ENCODE assay signal across 17 mouse cellular contexts in genomic region chr5:144372177-144372576, GRCm38 (mm10). TPM values are rescaled to one million over a fixed set of nuclear protein-coding genes. Genes with fewer than 3 reads are reported as not detected.
DNase-seq lines count a peak whose midpoint lies in the region; ATAC-seq and TF ChIP-seq lines count a peak whose summit lies in the region.
"Had no signal": no experiment of that assay in that cellular context is flagged by ENCODE, and none has a peak within 500 bp of the region (broad histone marks: within the 10 kb centered on the region; RNA-seq: fewer than 3 reads in every experiment).

No protein-coding gene starts in this region.

- H3K4me1 ChIP-seq in kidney, embryonic 15.5 days, result no peaks in the 10 kb centered on the region
- no peaks in the 10 kb centered on the region for H3K4me1 ChIP-seq in liver, embryonic 11.5 days (replicated peaks; ENCODE audit: control insufficient read depth, insufficient read depth, low read length)
- no peaks in the 10 kb centered on the region for H3K4me1 ChIP-seq in stomach, postnatal 0 days (replicated peaks; ENCODE audit: control insufficient read depth, insufficient read depth)
- peaks cover 6% of the 10 kb centered on the region for H3K4me1 ChIP-seq in limb, embryonic 10.5 days
- H3K4me1 ChIP-seq: neural tube, embryonic 13.5 days had no signal

- TF ChIP-seq CTCF in stomach, postnatal 0 days (IDR thresholded peaks at IDR 0.05; ENCODE audit: low read depth), result no peak

- H3K9me3 ChIP-seq in kidney, embryonic 15.5 days (replicated peaks), result no peaks in the 10 kb centered on the region
- H3K9me3 ChIP-seq in liver, embryonic 11.5 days (ENCODE audit: control insufficient read depth, low read length), result no peaks in the 10 kb centered on the region
- H3K9me3 ChIP-seq in stomach, postnatal 0 days (ENCODE audit: control insufficient read depth, low read length), result no peaks in the 10 kb centered on the region
- H3K9me3 ChIP-seq in limb, embryonic 10.5 days (replicated peaks), result no peaks in the 10 kb centered on the region
- H3K9me3 ChIP-seq: lung, embryonic 15.5 days; neural tube, embryonic 13.5 days had no signal

- H3K27ac ChIP-seq in kidney, embryonic 15.5 days, result no peak overlapping the region
- no peak overlapping the region for H3K27ac ChIP-seq in liver, embryonic 11.5 days (ENCODE audit: low read depth, low read length)
- H3K27ac ChIP-seq in stomach, postnatal 0 days (replicated peaks), result no peak overlapping the region
- H3K27ac ChIP-seq in limb, embryonic 10.5 days, result no peak overlapping the region
- H3K27ac ChIP-seq: left cerebral cortex, adult 2 months; lung, embryonic 15.5 days; neural tube, embryonic 13.5 days had no signal

- no peaks in the 10 kb centered on the region for H3K36me3 ChIP-seq in kidney, embryonic 15.5 days
- H3K36me3 ChIP-seq in liver, embryonic 11.5 days (ENCODE audit: control insufficient read depth, insufficient read depth, low read length), result no peaks in the 10 kb centered on the region
- no peaks in the 10 kb centered on the region for H3K36me3 ChIP-seq in stomach, postnatal 0 days (ENCODE audit: control insufficient read depth, insufficient read depth, low read length)
- no peaks in the 10 kb centered on the region for H3K36me3 ChIP-seq in limb, embryonic 10.5 days
- H3K36me3 ChIP-seq: lung, embryonic 15.5 days; neural tube, embryonic 13.5 days had no signal

- 47% methylated on average over 2 of the region's 2 CpGs for WGBS in kidney, embryonic 15.5 days
- WGBS in liver, embryonic 11.5 days, result 33% methylated on average over 2 of the region's 2 CpGs
- WGBS in stomach, postnatal 0 days, result 33% methylated on average over 2 of the region's 2 CpGs
- 54% methylated on average over 2 of the region's 2 CpGs for WGBS in limb, embryonic 10.5 days

- DNase-seq in kidney, postnatal 4 days, result no peak
- peak; percentile 60 for DNase-seq in adrenal gland, postnatal 14 days
- DNase-seq in liver, embryonic 11.5 days (ENCODE audit: low spot score), result no peak
- peak; percentile 77 for DNase-seq in stomach, postnatal 0 days (ENCODE audit: low spot score)
- no peak for DNase-seq in spleen, postnatal 14 days (ENCODE audit: low spot score in 2 of 2)
- DNase-seq in spleen, adult 12 weeks (ENCODE audit: low spot score), result no peak
- DNase-seq in limb, embryonic 10.5 days (ENCODE audit: low spot score), result no peak
- DNase-seq: cerebellum, adult 9-11 months; gastrocnemius, postnatal 14 days; midbrain, embryonic 14.5 days; thymus, postnatal 14 days had no signal

- H3K9ac ChIP-seq in kidney, embryonic 15.5 days, result no peak overlapping the region
- no peak overlapping the region for H3K9ac ChIP-seq in liver, embryonic 11.5 days (ENCODE audit: low read depth, low read length)
- H3K9ac ChIP-seq in stomach, postnatal 0 days (ENCODE audit: low read length), result no peak overlapping the region
- H3K9ac ChIP-seq: lung, embryonic 15.5 days; neural tube, embryonic 13.5 days had no signal

- no peaks in the 10 kb centered on the region for H3K27me3 ChIP-seq in kidney, embryonic 15.5 days
- no peaks in the 10 kb centered on the region for H3K27me3 ChIP-seq in liver, embryonic 11.5 days (replicated peaks; ENCODE audit: control insufficient read depth, insufficient read depth, low read length)
- no peaks in the 10 kb centered on the region for H3K27me3 ChIP-seq in stomach, postnatal 0 days (ENCODE audit: control insufficient read depth, insufficient read depth, low read length)
- H3K27me3 ChIP-seq in limb, embryonic 10.5 days (ENCODE audit: low read depth, poor library complexity, severe bottlenecking), result no peaks in the 10 kb centered on the region
- H3K27me3 ChIP-seq: lung, embryonic 15.5 days; neural tube, embryonic 13.5 days had no signal

- no peak overlapping the region for H3K4me3 ChIP-seq in kidney, embryonic 15.5 days (replicated peaks)
- no peak overlapping the region for H3K4me3 ChIP-seq in liver, embryonic 11.5 days (ENCODE audit: low read depth, low read length)
- no peak overlapping the region for H3K4me3 ChIP-seq in stomach, postnatal 0 days (ENCODE audit: low read depth, low read length)
- no peak overlapping the region for H3K4me3 ChIP-seq in limb, embryonic 10.5 days
- H3K4me3 ChIP-seq: left cerebral cortex, adult 2 months; lung, embryonic 15.5 days; neural tube, embryonic 13.5 days had no signal

- TF ChIP-seq EP300 in stomach, postnatal 0 days (optimal IDR thresholded peaks at IDR 0.05), result no peak

- ATAC-seq in kidney, embryonic 15.5 days (replicated peaks; ENCODE audit: low FRiP score), result 0 out of 2 replicates have a peak, but pooled peaks have one; percentile 15
- ATAC-seq in liver, embryonic 11.5 days (replicated peaks; ENCODE audit: low FRiP score), result peak; percentile 60
- ATAC-seq in stomach, postnatal 0 days (ENCODE audit: low FRiP score, low TSS enrichment), result peak; percentile 95
- ATAC-seq: forebrain, embryonic 14.5 days had no signal

- no peak overlapping the region for H3K4me2 ChIP-seq in kidney, embryonic 15.5 days
- H3K4me2 ChIP-seq in liver, embryonic 11.5 days, result no peak overlapping the region
- H3K4me2 ChIP-seq in stomach, postnatal 0 days (replicated peaks; ENCODE audit: low read depth), result no peak overlapping the region
- H3K4me2 ChIP-seq: lung, embryonic 15.5 days; neural tube, embryonic 13.5 days had no signal

RNA-seq across cellular contexts. Expression of gene Baiap2l1, which starts 14.3 kb away (rescaled TPM):
- 14.8 and 15.2 TPM in 2 replicates for polyA plus RNA-seq in kidney, embryonic 15.5 days (2015; fragmentation: Nextera tagmentation; extraction: Ambion mirVana)
- 6.2 and 8.2 TPM in 2 replicates for total RNA-seq in adrenal gland, postnatal 14 days (2021)
- 6.8 and 8.2 TPM in 2 replicates for polyA plus RNA-seq in liver, embryonic 11.5 days (2014; fragmentation: Nextera tagmentation; extraction: Ambion mirVana)
- 25.3 and 26.8 TPM in 2 replicates for polyA plus RNA-seq in stomach, postnatal 0 days (2015; fragmentation: Nextera tagmentation; extraction: Ambion mirVana)
- 5.4 and 5.5 TPM in 2 replicates for polyA plus RNA-seq in limb, embryonic 10.5 days (2016; fragmentation: Nextera tagmentation; extraction: Ambion mirVana)
- total RNA-seq: hematopoietic stem cell, adult 5-6 weeks had no signal

Comparison
In these comparisons a context has a peak if more than half of its experiments do, and no peak if none do; other contexts are left out.
1. ATAC-seq: peak in every context shown above with its lines; median percentile 95 in stomach, postnatal 0 days; 60 in liver, embryonic 11.5 days; 15 in kidney, embryonic 15.5 days.
2. DNase-seq: peak in adrenal gland, postnatal 14 days (single experiment) and stomach, postnatal 0 days (single experiment); none in kidney, postnatal 4 days (0 of 2), liver, embryonic 11.5 days (single experiment), spleen, postnatal 14 days (0 of 2), spleen, adult 12 weeks (single experiment) and limb, embryonic 10.5 days (single experiment).